Mouse (Mus musculus): Measurements from ENCODE around the gene Unc5b. TPM values are rescaled to one million over a fixed set of nuclear protein-coding genes. Genes with fewer than 3 reads are reported as not detected.

Gene Unc5b
- polyA plus RNA-seq, 1 experiment from 2014 or later = 2.9 TPM

DNA sequence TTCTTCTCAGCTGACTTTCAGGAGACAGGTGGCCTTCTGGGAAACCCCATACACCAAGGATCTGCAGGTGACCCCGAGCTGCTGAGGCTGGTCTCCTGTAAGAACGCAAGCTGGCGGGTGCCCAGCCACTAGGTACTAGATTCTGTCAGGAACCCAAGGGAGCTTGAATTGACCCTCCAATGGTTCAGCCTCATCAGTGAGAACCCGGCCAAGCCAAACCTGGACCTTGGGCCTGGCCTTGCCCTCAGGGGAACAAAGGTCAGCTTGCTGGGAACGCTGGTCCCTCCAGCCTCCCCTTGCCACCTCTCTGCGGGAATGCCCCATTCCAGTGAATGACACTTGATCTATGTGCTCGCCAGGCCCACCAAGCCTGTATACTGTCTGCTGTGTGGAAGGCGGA is 97.9 kb downstream of the Unc5b start:
- no peaks in the 10 kb centered on the region for H3K36me3 ChIP-seq (ENCODE audit: control insufficient read depth, insufficient read depth, low read length)
- H3K27me3 ChIP-seq (ENCODE audit: control insufficient read depth, insufficient read depth, low read length) = no peaks in the 10 kb centered on the region
- H3K4me3 ChIP-seq (ENCODE audit: low read depth, low read length) = no peak overlapping the region
- H3K4me2 ChIP-seq (ENCODE audit: low read depth) = no peak overlapping the region
- no peak for DNase-seq (ENCODE audit: low spot score)
- no peak overlapping the region for H3K9ac ChIP-seq (ENCODE audit: low read length)
- ATAC-seq (ENCODE audit: insufficient read depth, low FRiP score, low TSS enrichment) = no peak
- no peak overlapping the region for H3K27ac ChIP-seq (ENCODE audit: low read depth, low read length)
- no peaks in the 10 kb centered on the region; the same call in 1 of the 2 replicates for H3K4me1 ChIP-seq (ENCODE audit: control insufficient read depth, insufficient read depth, low read length)
- H3K9me3 ChIP-seq (ENCODE audit: control insufficient read depth, low read length) = no peaks in the 10 kb centered on the region
- 70% methylated on average over 8 of the region's 8 CpGs for WGBS

DNA sequence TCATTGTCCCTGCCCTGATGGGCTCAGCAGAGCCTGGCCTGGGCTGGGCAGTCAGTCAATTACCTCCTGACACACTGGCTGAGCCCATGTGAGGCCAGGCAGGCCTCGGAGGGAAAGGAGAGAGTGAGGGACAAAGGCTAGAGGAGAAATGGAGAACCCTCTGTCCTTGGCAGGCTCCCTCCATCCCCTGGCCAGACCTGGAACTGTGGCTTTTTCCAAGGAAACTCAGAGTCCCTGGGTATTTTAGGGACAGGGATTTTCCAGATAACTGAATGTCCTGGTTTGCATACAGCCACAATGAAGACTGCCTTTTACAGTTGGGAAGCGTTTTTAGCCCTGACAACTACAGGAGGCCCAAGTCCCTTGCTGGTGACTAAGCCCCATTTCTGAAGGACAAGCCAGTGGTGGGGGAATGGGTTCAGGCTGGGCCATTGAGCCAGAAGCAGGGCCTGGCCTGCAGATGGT is 99.0 kb downstream of the Unc5b start:
- Histone ChIP-seq H3K4me2 (ENCODE audit: low read depth) (no peak overlapping the region), H3K27me3 (ENCODE audit: control insufficient read depth, insufficient read depth, low read length) (no peaks in the 10 kb centered on the region), H3K4me3 (ENCODE audit: low read depth, low read length) (no peak overlapping the region), H3K9me3 (ENCODE audit: control insufficient read depth, low read length) (no peaks in the 10 kb centered on the region), H3K9ac (ENCODE audit: low read length) (no peak overlapping the region), H3K4me1 (ENCODE audit: control insufficient read depth, insufficient read depth, low read length) (no peaks in the 10 kb centered on the region; the same call in 1 of the 2 replicates), H3K36me3 (ENCODE audit: control insufficient read depth, insufficient read depth, low read length) (no peaks in the 10 kb centered on the region), H3K27ac (ENCODE audit: low read depth, low read length) (no peak overlapping the region)
- WGBS = 60% methylated on average over 2 of the region's 2 CpGs
- ATAC-seq (ENCODE audit: insufficient read depth, low FRiP score, low TSS enrichment) (no peak), DNase-seq (ENCODE audit: low spot score) (no peak)

DNA sequence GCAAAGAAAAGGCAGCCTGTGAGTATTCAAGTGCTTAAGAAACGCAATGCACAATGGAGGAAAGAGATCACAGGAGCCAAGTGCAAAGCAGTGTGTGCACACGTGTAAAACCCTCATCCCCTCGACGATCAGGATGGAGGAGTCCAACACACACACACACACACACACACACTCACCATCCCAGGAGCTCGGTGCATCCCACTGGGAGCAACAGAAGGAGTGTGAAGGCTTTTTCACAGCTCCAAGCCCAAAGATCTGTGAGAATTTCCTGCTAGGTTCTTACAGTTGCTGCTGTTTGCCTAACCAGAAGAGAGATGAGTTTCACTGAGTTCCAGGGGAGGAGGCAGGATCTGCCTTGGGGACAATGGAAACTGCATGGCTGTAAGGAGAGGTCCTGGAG is 99.6 kb downstream of the Unc5b start:
- DNase-seq (ENCODE audit: low spot score) = no peak
- H3K27me3 ChIP-seq (ENCODE audit: control insufficient read depth, insufficient read depth, low read length) = no peaks in the 10 kb centered on the region
- H3K27ac ChIP-seq (ENCODE audit: low read depth, low read length) = no peak overlapping the region
- 51% methylated on average over 5 of the region's 5 CpGs for WGBS
- no peaks in the 10 kb centered on the region for H3K9me3 ChIP-seq (ENCODE audit: control insufficient read depth, low read length)
- ATAC-seq (ENCODE audit: insufficient read depth, low FRiP score, low TSS enrichment) = no peak
- no peak overlapping the region for H3K9ac ChIP-seq (ENCODE audit: low read length)
- H3K4me1 ChIP-seq (ENCODE audit: control insufficient read depth, insufficient read depth, low read length) = no peaks in the 10 kb centered on the region; the same call in 1 of the 2 replicates
- H3K36me3 ChIP-seq (ENCODE audit: control insufficient read depth, insufficient read depth, low read length) = no peaks in the 10 kb centered on the region
- H3K4me2 ChIP-seq (ENCODE audit: low read depth) = no peak overlapping the region
- no peak overlapping the region for H3K4me3 ChIP-seq (ENCODE audit: low read depth, low read length)

DNA sequence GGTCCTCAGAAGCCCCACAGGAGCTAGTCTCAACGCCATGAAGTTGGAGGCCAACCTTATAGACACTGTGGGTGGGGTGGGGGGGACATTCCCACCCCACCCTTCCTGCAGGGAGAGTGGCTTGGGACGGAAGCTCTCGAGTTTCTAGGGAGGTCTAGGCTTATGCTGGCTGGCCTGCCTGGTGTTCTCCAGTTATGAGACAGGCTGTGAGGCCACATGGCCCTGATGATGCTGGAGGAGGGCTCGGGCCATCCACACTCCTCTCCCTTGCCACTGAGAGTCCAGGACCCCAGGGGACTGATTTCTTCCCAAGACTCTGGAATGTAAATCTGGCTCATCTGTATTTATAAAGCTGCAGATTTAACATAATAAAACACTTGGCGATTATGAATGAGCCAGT is 104.1 kb downstream of the Unc5b start:
- no peak overlapping the region for H3K27ac ChIP-seq (ENCODE audit: low read depth, low read length)
- ATAC-seq (ENCODE audit: insufficient read depth, low FRiP score, low TSS enrichment) (no peak), DNase-seq (ENCODE audit: low spot score) (no peak)
- WGBS = 36% methylated on average over 5 of the region's 5 CpGs
- no peak overlapping the region for H3K4me2 ChIP-seq (ENCODE audit: low read depth)
- no peaks in the 10 kb centered on the region; the same call in 1 of the 2 replicates for H3K4me1 ChIP-seq (ENCODE audit: control insufficient read depth, insufficient read depth, low read length)
- H3K36me3 ChIP-seq (ENCODE audit: control insufficient read depth, insufficient read depth, low read length) = no peaks in the 10 kb centered on the region
- H3K27me3 ChIP-seq (ENCODE audit: control insufficient read depth, insufficient read depth, low read length) = no peaks in the 10 kb centered on the region
- no peak overlapping the region for H3K4me3 ChIP-seq (ENCODE audit: low read depth, low read length)
- no peak overlapping the region for H3K9ac ChIP-seq (ENCODE audit: low read length)
- no peaks in the 10 kb centered on the region for H3K9me3 ChIP-seq (ENCODE audit: control insufficient read depth, low read length)

DNA sequence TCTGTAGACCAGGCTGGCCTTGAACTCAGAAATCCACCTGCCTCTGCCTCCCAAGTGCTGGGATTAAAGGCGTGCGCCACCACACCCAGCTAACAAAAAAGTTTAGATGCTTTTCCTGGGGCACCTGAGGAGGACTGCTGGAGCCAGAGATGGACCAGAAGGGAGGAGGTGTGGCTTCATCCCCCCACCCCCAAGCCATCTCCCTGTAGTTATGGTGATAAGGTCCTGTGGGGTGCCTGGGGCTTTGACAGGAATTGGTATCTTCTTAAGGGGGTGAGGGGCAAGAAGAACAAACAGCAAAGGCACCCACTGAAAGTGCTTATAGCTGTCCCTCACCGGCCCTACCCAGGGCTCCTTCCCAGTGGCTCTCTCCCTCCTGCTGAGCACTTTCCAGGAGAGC is 104.5 kb downstream of the Unc5b start:
- H3K27me3 ChIP-seq (ENCODE audit: control insufficient read depth, insufficient read depth, low read length) = no peaks in the 10 kb centered on the region
- no peaks in the 10 kb centered on the region for H3K9me3 ChIP-seq (ENCODE audit: control insufficient read depth, low read length)
- H3K4me1 ChIP-seq (ENCODE audit: control insufficient read depth, insufficient read depth, low read length) = no peaks in the 10 kb centered on the region
- no peak overlapping the region for H3K4me3 ChIP-seq (ENCODE audit: low read depth, low read length)
- no peak overlapping the region for H3K4me2 ChIP-seq (ENCODE audit: low read depth)
- ATAC-seq (ENCODE audit: insufficient read depth, low FRiP score, low TSS enrichment) (no peak), DNase-seq (ENCODE audit: low spot score) (no peak)
- WGBS = 76% methylated on average over 3 of the region's 3 CpGs
- H3K9ac ChIP-seq (ENCODE audit: low read length) = no peak overlapping the region
- H3K36me3 ChIP-seq (ENCODE audit: control insufficient read depth, insufficient read depth, low read length) = no peaks in the 10 kb centered on the region
- no peak overlapping the region for H3K27ac ChIP-seq (ENCODE audit: low read depth, low read length)

DNA sequence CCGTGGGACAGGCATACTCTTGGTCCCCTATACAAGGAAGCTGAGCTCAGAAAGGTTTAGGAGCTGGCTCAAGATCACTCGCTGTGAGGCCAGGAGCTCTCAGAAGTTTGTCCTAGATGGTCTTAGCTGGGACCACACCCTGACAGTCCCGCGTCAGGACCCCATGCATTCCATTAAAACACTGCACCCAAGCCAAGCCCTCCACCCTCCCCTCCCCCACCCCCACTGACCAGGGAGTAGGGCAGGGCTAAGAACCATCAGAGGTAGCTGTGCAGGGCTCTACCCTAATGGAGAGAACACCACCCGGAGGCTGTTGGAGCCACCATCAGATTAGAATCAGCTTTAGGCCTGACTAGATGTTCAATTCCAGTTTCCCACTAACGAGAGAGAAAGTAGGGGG is 106.9 kb downstream of the Unc5b start:
- no peaks in the 10 kb centered on the region for H3K36me3 ChIP-seq (ENCODE audit: control insufficient read depth, insufficient read depth, low read length)
- H3K9me3 ChIP-seq (ENCODE audit: control insufficient read depth, low read length) = no peaks in the 10 kb centered on the region
- 76% methylated on average over 6 of the region's 6 CpGs for WGBS
- no peak for ATAC-seq (ENCODE audit: insufficient read depth, low FRiP score, low TSS enrichment)
- no peaks in the 10 kb centered on the region for H3K4me1 ChIP-seq (ENCODE audit: control insufficient read depth, insufficient read depth, low read length)
- no peak overlapping the region for H3K4me2 ChIP-seq (ENCODE audit: low read depth)
- H3K27ac ChIP-seq (ENCODE audit: low read depth, low read length) = no peak overlapping the region
- H3K27me3 ChIP-seq (ENCODE audit: control insufficient read depth, insufficient read depth, low read length) = no peaks in the 10 kb centered on the region
- DNase-seq (ENCODE audit: low spot score) = no peak
- no peak overlapping the region for H3K4me3 ChIP-seq (ENCODE audit: low read depth, low read length)
- no peak overlapping the region for H3K9ac ChIP-seq (ENCODE audit: low read length)

DNA sequence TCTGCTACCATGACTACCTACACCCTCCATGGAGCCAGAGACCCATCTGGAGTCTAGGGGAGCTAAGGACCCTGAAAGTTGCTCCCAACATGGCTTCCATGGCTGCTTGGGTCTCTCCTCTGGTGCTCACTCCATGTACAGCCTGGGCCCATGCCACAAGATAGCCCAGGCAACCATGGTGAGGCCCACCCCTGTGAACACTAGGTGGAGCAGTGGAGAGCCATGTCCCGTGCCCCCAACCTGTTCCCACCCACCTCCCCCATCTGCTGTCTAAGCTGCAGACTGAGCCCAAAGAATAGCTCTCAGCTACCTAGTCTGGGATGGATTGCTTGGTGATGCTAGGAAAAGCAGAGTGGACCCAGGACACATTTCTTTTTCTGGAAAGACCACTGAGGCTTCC is 108.0 kb downstream of the Unc5b start:
- Histone ChIP-seq H3K4me1 (ENCODE audit: control insufficient read depth, insufficient read depth, low read length) (no peaks in the 10 kb centered on the region), H3K27me3 (ENCODE audit: control insufficient read depth, insufficient read depth, low read length) (no peaks in the 10 kb centered on the region), H3K36me3 (ENCODE audit: control insufficient read depth, insufficient read depth, low read length) (no peaks in the 10 kb centered on the region), H3K9me3 (ENCODE audit: control insufficient read depth, low read length) (no peaks in the 10 kb centered on the region), H3K4me3 (ENCODE audit: low read depth, low read length) (no peak overlapping the region), H3K9ac (ENCODE audit: low read length) (no peak overlapping the region), H3K4me2 (ENCODE audit: low read depth) (no peak overlapping the region), H3K27ac (ENCODE audit: low read depth, low read length) (no peak overlapping the region)
- DNase-seq (ENCODE audit: low spot score) (no peak), ATAC-seq (ENCODE audit: insufficient read depth, low FRiP score, low TSS enrichment) (no peak)
- 62% methylated on average over 1 of the region's 1 CpGs for WGBS

DNA sequence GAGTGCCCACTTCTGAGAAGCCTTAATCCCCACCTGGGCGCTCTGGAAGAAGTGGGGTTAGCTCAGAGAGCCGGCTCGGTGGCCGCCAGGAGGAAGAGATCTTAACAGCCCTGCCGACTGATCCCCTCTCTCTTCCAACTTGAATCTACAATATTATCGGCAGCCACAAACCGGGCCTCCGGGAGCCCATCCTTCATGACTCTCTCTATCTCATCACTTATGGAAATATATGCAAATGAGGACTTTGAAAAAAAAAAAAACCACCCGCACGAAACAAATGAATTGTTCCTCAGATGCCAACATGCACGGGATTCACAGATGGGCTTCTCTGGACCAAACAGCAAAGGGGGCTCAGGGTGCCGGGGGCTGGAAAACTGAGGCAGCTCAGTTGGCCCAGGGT is 109.7 kb downstream of the Unc5b start:
- 66% methylated on average over 12 of the region's 12 CpGs for WGBS

DNA sequence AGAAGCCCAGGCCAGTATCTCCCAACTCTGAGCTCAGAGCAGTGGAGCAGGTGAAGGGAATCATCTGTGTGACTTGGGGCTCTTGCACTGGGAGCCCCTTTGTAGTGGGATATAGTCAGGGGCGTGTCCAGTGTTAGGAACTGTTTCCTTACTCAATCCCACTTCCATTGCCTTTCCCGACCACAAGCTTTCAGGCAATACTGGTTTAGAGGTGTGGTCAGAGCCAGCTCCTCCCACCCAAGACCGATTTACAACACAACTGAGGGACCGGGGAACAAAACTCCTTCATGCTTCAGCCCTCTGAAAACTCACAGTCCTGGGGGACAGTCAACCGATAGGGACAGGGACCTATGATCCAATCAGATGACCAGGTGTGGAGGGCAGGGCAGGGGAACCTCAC is 110.9 kb downstream of the Unc5b start:
- no peak overlapping the region for H3K4me2 ChIP-seq (ENCODE audit: low read depth)
- no peaks in the 10 kb centered on the region; the same call in 1 of the 2 replicates for H3K36me3 ChIP-seq (ENCODE audit: control insufficient read depth, insufficient read depth, low read length)
- no peak overlapping the region for H3K27ac ChIP-seq (ENCODE audit: low read depth, low read length)
- no peak for ATAC-seq (ENCODE audit: insufficient read depth, low FRiP score, low TSS enrichment)
- no peaks in the 10 kb centered on the region for H3K9me3 ChIP-seq (ENCODE audit: control insufficient read depth, low read length)
- H3K27me3 ChIP-seq (ENCODE audit: control insufficient read depth, insufficient read depth, low read length) = no peaks in the 10 kb centered on the region
- H3K4me3 ChIP-seq (ENCODE audit: low read depth, low read length) = no peak overlapping the region
- no peak for DNase-seq (ENCODE audit: low spot score)
- whole genome bisulfite sequencing = 79% methylated on average over 5 of the region's 5 CpGs
- H3K9ac ChIP-seq (ENCODE audit: low read length) = no peak overlapping the region
- H3K4me1 ChIP-seq (ENCODE audit: control insufficient read depth, insufficient read depth, low read length) = no peaks in the 10 kb centered on the region

More for the DNA sequence above, 109.7 kb downstream of the Unc5b start:
- H3K4me1 ChIP-seq (ENCODE audit: control insufficient read depth, insufficient read depth, low read length) = no peaks in the 10 kb centered on the region
- H3K9me3 ChIP-seq (ENCODE audit: control insufficient read depth, low read length) = no peaks in the 10 kb centered on the region
- ATAC-seq (ENCODE audit: insufficient read depth, low FRiP score, low TSS enrichment) (no peak), DNase-seq (ENCODE audit: low spot score) (no peak)
- H3K4me3 ChIP-seq (ENCODE audit: low read depth, low read length) = no peak overlapping the region
- no peak overlapping the region for H3K9ac ChIP-seq (ENCODE audit: low read length)
- H3K27me3 ChIP-seq (ENCODE audit: control insufficient read depth, insufficient read depth, low read length) = no peaks in the 10 kb centered on the region
- H3K4me2 ChIP-seq (ENCODE audit: low read depth) = no peak overlapping the region
- no peaks in the 10 kb centered on the region for H3K36me3 ChIP-seq (ENCODE audit: control insufficient read depth, insufficient read depth, low read length)
- H3K27ac ChIP-seq (ENCODE audit: low read depth, low read length) = no peak overlapping the region

All from neural tube, embryonic 11.5 days (tissue).